Mouse (Mus musculus): ENCODE data around the gene Nr1h4.

Nr1h4 gene

GRCm38 (mm10) chr10:89470596-89471353, 62.6 kb downstream of the Nr1h4 start:
- peak; percentile 64 for DNase-seq

DNA sequence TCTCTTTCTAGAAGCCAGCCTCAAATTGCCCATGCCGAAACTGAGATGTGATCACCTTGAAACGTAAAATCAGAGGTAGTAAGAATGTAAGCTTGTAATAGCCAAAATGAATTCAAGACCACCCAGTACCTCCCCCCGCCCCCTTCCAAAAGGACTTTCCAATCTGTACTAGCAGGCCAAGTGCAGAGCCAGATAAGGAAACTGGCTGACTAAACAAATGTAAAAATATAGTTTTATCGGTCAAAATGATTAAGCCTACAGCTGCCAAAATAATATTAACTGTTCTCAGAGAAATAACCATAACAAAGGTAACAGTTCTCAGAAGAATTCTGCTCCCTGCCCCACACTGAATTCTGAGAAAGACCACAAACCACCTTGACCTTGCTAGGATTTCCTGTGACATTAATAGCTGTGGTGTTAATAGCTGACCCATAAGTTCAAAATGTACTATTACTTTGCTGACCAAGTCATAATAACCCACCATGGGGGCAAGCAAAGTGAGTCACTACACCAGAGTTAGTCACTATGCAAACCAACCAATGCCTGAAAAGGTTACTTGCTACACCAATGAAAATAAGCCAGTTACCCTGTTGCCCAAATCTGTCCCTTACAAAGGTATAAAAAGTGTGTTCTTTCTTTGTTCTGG, 68.5 kb downstream of the Nr1h4 start:
- no peak for DNase-seq

DNA sequence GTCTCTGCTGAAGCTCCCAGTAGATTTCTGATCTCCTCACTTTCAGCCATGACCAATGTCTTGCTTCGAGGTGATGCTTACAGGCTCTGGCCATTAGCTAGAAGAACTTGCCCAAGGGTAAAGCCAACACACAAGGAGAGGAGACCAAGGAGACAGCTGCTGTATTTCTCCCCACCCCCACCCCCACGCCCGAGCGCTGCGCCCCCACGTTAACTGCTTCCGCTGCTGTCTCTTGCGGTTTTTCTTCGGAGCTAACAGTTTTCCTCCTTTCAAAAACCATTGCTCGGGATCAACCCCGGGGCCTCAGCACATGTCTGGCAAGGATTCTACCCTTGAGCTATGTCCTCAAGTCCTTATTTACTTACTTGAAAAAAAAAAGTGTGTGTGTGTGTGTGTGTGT, 70.5 kb downstream of the Nr1h4 start:
- no peak for DNase-seq

DNA sequence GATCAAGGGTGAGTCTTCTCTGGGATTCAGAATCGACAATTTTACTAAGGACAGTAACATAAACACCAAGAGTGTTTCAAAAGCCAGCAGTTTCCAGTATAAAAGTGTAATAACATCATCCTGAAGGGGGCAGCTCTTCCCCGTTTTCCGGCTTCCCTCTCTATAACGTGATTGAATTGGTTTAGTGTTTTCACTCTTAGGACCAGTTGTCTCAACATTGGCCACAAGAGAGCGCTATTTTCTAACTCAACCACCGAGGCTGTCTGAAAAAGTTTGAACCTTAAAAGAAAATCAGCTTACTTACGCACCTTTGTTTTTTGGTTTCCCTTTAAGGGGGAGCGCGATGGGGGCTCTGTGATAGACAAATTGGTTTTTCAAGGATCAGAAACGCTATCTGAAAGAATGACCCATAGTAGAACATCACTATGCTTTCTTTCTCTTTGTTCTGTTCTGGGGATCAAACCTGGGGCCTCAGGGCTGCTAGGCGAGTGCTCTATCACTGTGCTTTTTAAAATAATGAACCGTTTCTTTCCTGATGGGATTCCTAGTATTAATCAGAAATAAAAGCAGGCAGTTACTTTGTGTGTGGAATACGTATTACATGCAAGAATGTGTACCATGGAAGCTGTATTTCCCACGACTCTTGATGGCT, 71.4 kb downstream of the Nr1h4 start:
- peak; percentile 56 for DNase-seq

DNA sequence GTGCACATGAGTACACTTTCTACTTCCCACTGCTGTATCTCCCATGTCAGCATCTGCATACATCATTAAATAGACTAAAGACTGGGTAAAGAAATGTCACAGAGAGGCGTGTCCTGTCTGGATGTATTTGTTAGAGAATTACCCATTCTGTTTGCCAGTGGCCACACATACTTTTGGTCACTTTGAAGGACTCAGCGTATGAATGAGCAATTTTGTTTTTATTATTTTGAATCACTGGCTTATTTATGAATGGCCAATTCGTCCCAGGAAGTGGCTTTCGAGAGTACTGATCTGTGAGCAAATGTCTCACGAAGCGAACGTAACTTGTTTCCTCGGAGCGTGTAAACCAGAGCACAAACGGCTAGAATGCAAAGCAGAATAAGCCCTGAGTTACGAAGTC, 72.4 kb downstream of the Nr1h4 start:
- DNase-seq, result no peak

- peak; percentile 43 for DNase-seq
Measured at GRCm38 (mm10) chr10:89458770-89459169, 74.6 kb downstream of the Nr1h4 start.

GRCm38 (mm10) chr10:89453794-89454193, 79.6 kb downstream of the Nr1h4 start:
- no peak for DNase-seq

GRCm38 (mm10) chr10:89453068-89453641, 80.2 kb downstream of the Nr1h4 start:
- no peak for DNase-seq

DNA sequence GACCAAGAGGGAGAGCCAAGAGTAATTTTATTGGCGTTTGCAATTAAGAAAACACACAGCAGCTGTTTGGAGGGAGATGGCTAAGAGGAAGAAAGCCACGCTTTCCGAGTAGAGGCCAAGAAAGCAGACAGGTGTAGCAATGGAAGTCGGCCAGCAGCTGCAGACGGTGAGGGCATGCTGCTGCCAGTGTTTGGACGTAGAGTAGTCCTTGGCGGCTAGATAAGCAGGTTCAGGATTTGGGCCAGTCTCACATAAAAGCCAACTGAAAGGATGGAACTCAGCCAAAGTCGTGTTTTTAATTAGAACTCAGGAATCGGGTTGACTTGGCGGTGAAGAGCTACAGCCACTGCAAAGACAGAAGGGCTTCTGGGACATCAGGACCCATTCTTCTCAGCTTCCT, 83.0 kb downstream of the Nr1h4 start:
- DNase-seq, result no peak

- DNase-seq, result no peak
Measured at GRCm38 (mm10) chr10:89444381-89444780, 89.0 kb downstream of the Nr1h4 start.

DNA sequence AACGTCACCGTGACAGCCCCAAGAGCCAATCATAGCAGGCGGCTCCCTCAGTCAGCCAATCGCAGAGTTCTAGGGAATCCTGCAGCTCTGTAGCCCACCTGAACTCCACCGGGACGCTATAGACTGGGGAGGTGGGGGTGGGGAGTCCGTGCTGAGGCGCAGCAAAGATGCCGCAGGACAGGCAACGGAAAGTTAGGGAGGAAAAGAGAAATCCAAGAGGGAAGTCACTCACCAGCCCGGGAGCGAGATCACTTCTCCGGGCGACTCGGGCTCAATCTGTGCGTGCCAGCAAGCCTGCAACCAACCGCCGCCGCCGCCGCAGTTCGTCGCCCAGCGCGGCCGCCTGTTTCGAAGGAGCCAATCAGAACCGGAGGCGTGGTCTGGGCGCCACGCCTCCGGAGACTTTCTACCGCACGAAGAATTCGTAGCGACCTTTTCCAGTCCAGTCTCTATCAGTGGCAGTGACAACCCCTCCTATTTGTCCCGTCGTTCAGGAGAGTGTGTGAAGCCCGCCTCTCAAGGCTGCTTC, 89.7 kb downstream of the Nr1h4 start, which contains the start of gene Gas2l3:
TSS of gene Gas2l3 (minus strand) at position 345 of the 529 bp plus-strand sequence.
- peak; percentile 79 for DNase-seq

GRCm38 (mm10) chr10:89443115-89443622, 90.2 kb downstream of the Nr1h4 start:
- no peak for DNase-seq

- DNase-seq, result no peak
Measured at GRCm38 (mm10) chr10:89442640-89443039, 90.7 kb downstream of the Nr1h4 start.

GRCm38 (mm10) chr10:89441961-89442360, 91.4 kb downstream of the Nr1h4 start:
- DNase-seq, result no peak

GRCm38 (mm10) chr10:89439380-89439779, 94.0 kb downstream of the Nr1h4 start:
- no peak for DNase-seq

DNA sequence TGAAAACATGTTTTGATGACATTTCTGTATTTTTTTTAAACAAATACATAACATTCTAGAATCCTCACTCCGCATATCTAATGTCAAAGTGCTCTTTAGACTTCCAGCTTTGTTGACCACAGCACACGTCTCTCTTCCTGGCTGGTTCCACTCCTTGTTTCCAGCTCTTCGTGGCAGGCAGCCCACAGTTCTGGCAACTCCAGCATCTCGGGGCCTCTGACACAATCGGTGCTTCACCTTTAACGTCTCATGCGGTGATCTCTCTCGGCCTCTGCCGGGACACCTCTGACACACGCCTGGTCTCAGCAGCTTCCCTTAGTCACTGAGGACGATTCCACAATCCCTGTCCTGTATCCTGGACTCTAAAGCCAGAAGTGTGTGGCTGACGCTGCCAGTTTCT, 95.4 kb downstream of the Nr1h4 start:
- DNase-seq, result no peak

DNA sequence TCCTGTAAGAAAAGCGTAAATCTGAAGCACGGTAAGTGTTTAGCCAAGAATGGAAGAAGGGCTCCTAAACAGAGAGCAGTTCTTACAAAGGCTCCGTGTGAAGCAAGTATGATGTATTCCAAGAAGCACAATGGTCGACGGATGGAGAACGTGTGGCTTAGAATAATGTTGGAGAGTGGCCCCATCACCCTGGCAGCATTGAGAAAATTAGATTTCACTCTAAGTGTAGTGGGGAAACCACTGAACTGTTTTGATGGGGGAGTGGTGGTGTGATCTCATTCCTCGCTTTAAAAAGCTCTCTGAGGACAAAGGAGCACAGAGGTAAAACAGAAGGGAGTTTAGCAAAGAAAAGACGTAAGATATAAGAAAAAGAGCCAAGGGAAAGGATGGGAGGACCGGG, 95.9 kb downstream of the Nr1h4 start:
- DNase-seq, result no peak

GRCm38 (mm10) chr10:89435920-89436319, 97.5 kb downstream of the Nr1h4 start:
- DNase-seq, result no peak

GRCm38 (mm10) chr10:89435413-89435812, 98.0 kb downstream of the Nr1h4 start:
- DNase-seq, result no peak

- no peak for DNase-seq
Measured at GRCm38 (mm10) chr10:89434509-89435210, 98.7 kb downstream of the Nr1h4 start.

- no peak for DNase-seq
Measured at GRCm38 (mm10) chr10:89432743-89433142, 100.6 kb downstream of the Nr1h4 start.

DNA sequence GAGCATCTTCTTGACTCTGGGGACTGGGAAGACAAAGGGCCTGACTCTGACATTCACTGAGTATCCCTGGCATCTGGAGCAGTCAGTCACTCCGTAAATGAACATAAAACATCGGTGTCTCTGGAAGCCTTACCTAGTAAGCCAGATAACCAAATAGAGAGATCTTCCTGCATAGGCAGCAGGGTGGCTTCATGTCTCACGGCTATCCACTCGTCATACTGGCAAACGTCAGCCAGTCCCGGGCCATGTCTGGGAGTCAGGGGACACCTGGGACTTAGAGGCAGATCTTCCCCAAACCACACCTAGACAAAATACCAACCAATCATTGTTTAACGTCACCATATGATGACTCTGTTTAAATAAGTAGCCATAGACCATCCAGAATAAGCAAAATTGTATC, 102.6 kb downstream of the Nr1h4 start:
- no peak for DNase-seq
